Mouse (Mus musculus) stomach, embryonic 15.5 days (tissue): ENCODE measurements around the gene Apol8. TPM values are rescaled to one million over a fixed set of nuclear protein-coding genes. Genes with fewer than 3 reads are reported as not detected.

Experiments
- ATAC-seq: fragments of 200-750 bp; cut with Nextera tagmentation; 2 replicates; pipeline ENCODE4 v1.8.0; 2017; ENCODE audit warnings: low read depth, moderate number of reproducible peaks, moderate TSS enrichment; ENCODE audit not compliant: insufficient read depth, low FRiP score
- H3K27ac ChIP-seq: fragments of 300-500 bp; sonication (generic); 2 replicates; pipeline ENCODE4 v1.5.1; 2015; ENCODE audit warnings: mild to moderate bottlenecking, inconsistent platforms
- H3K27me3 ChIP-seq: fragments of 300-500 bp; sonication (generic); replicated peaks from 2 replicates; pipeline ENCODE4 v1.6.1; 2015; ENCODE audit warnings: inconsistent platforms
- H3K36me3 ChIP-seq: fragments of 300-500 bp; sonication (generic); 2 replicates; pipeline ENCODE4 v1.6.1; 2015; ENCODE audit warnings: inconsistent platforms
- H3K4me1 ChIP-seq: fragments of 300-500 bp; sonication (generic); 2 replicates; pipeline ENCODE4 v1.6.1; 2015; ENCODE audit warnings: inconsistent platforms
- H3K4me2 ChIP-seq: fragments of 300-500 bp; sonication (generic); 2 replicates; pipeline ENCODE4 v1.6.1; 2015; ENCODE audit warnings: mild to moderate bottlenecking, inconsistent platforms
- H3K4me3 ChIP-seq: fragments of 300-500 bp; sonication (generic); replicated peaks from 2 replicates; pipeline ENCODE4 v1.5.1; 2015; ENCODE audit warnings: inconsistent platforms
- H3K9ac ChIP-seq: fragments of 300-500 bp; sonication (generic); 2 replicates; pipeline ENCODE4 v1.6.1; 2015; ENCODE audit warnings: inconsistent platforms
- H3K9me3 ChIP-seq: fragments of 300-500 bp; sonication (generic); 2 replicates; pipeline ENCODE4 v1.6.1; 2016; ENCODE audit warnings: inconsistent platforms
- WGBS: fragments of 180-500 bp; shearing (Covaris S2); methylation state at CpG from one replicate; pipeline ENCODE4 v1.1.7; 2015; 5-methylcytosine and 5-hydroxymethylcytosine counted together
- polyA plus RNA-seq: library from polyadenylated mRNA; unstranded; fragments of >200 nt; fragmentation: Nextera tagmentation; extraction: Ambion mirVana; gene quantifications from 2 replicates; pipeline ENCODE4 v1.2.1, GENCODE M21; 2015

Gene Apol8
- 0.75 and 1.7 TPM in 2 replicates for polyA plus RNA-seq

DNA sequence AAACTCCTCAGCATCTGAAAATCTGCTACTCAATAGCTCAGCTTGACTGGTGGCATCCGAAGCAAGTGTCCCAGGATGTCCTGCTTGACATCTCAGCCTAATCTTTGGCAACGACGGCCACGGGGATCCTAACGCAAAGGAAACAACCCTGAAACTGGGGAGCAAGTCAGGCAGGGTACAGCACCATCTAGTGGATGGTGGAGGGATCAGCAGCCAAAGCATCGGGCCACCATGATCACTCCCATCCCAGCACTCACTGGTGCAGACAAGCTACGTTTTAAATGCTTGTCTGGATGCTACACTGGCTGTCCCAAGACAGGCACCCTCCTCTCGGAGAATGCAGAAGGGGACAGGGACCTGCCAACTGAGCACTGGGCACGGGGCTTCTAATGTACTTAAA is at the start of gene Apol8:
Gene Apol8 (minus strand): TSS at position 156 of the 400 bp plus-strand sequence.
- Histone ChIP-seq H3K27ac (no peak within 1 kb of the TSS), H3K9ac (no peak within 1 kb of the TSS), H3K9me3 (no peaks in the 10 kb centered on the region), H3K4me2 (no peak within 1 kb of the TSS), H3K4me1 (0 out of 2 replicates have a peak, but pooled peaks cover 2% of the 10 kb centered on the region), H3K36me3 (peaks cover 23% of the 10 kb centered on the region), H3K4me3 (no peak within 1 kb of the TSS), H3K27me3 (no peaks in the 10 kb centered on the region)
- ATAC-seq, result no peak
- WGBS, result 8% methylated on average over 9 of the region's 9 CpGs

DNA sequence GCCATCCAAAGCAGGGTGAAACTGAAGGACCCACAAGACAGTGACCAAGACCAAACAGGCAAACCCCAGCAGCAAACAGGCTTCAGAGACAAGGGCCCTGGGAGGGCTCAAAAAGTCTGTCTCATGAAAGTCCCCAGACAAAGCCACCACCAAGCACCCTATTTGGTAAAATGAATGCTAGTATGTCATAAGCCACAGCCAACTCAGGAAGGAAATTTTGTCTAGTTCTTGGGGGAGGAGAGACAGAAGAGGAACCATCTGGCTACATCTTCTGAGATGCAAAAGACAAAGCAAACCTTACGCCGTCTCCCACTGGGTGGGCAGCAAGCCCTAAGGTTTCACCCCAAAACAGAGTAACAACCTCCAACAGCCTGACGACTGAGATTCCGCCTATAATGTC is 48.9 kb upstream of the Apol8 start:
- peaks cover 25% of the 10 kb centered on the region for H3K4me1 ChIP-seq
- WGBS, result 75% methylated on average over 4 of the region's 4 CpGs
- no peak overlapping the region for H3K9ac ChIP-seq
- peaks cover 41% of the 10 kb centered on the region for H3K36me3 ChIP-seq
- ATAC-seq, result no peak
- no peak overlapping the region for H3K4me3 ChIP-seq
- no peaks in the 10 kb centered on the region for H3K9me3 ChIP-seq
- H3K27ac ChIP-seq, result no peak overlapping the region
- H3K27me3 ChIP-seq, result no peaks in the 10 kb centered on the region
- H3K4me2 ChIP-seq, result no peak overlapping the region

DNA sequence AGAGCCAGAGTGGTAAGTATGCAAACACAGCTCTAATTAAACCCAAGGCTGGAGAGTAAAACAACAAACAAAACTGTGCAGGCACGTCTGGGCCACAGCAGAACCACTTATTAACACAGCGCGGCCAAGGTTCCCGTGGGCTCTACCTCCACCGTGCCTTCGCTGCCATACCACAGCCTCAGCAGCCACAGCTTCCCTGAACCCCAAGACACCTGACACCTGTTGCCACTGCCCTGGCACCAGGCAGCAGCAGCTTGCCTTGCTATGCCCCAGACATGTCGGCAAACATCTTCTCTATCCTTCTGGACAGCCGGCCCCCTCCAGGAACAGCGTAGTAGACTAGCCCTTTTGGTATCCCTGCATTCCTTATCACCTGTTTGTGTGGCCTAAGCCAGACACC is 48.1 kb upstream of the Apol8 start:
- H3K9me3 ChIP-seq, result no peaks in the 10 kb centered on the region
- 82% methylated on average over 9 of the region's 9 CpGs for WGBS
- no peak overlapping the region for H3K27ac ChIP-seq
- H3K4me2 ChIP-seq, result no peak overlapping the region
- no peak for ATAC-seq
- peaks cover 41% of the 10 kb centered on the region for H3K36me3 ChIP-seq
- no peak overlapping the region for H3K9ac ChIP-seq
- no peaks in the 10 kb centered on the region for H3K27me3 ChIP-seq
- no peak overlapping the region for H3K4me3 ChIP-seq
- H3K4me1 ChIP-seq, result peaks cover 27% of the 10 kb centered on the region

DNA sequence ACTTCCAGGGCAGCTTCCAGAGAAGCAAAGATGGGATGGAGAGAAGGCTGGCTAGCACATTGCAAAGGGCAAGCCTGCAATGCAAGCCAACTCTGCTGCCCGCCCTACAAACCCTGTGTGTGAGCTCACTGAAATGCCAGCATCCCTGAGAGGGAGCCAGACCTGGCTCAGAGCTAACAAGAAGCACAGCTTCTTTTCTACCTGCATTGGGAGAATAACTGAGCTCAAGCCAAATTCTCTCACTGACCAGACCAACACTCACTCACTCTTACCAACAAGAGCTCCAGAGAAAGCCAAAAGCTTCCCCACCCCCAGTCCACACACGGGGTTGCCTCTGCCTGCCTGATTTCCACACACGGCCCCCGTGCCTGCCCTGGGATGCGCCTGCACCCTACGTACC is 47.7 kb upstream of the Apol8 start:
- H3K27ac ChIP-seq, result no peak overlapping the region
- ATAC-seq, result no peak
- no peak overlapping the region for H3K4me2 ChIP-seq
- WGBS, result 84% methylated on average over 6 of the region's 6 CpGs
- H3K4me1 ChIP-seq, result peaks cover 32% of the 10 kb centered on the region
- no peaks in the 10 kb centered on the region for H3K9me3 ChIP-seq
- H3K4me3 ChIP-seq, result no peak overlapping the region
- no peaks in the 10 kb centered on the region for H3K27me3 ChIP-seq
- peaks cover 41% of the 10 kb centered on the region for H3K36me3 ChIP-seq
- H3K9ac ChIP-seq, result no peak overlapping the region

DNA sequence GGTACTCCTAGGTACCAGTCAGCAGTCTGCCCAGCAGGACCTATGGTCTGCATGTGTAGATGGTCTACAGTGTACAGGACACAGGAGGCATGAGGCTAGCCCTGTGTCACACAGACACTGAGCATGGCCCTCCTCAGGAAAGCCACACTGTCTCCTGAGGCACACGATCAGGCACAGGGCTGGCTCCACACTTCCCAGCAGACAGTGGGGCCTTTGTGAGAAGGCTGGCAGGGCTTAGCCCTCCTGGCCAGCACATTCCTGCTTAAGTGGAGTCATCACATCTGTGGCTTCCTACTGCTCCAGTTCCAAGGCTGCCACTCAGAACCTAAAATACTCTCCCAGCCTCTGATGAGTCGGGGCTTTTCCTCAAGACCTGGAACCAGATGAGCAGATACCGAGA is 46.9 kb upstream of the Apol8 start:
- Histone ChIP-seq H3K9me3 (no peaks in the 10 kb centered on the region), H3K27me3 (no peaks in the 10 kb centered on the region), H3K9ac (no peak overlapping the region), H3K36me3 (peaks cover 36% of the 10 kb centered on the region), H3K4me2 (no peak overlapping the region), H3K27ac (peak overlapping the region; percentile 60), H3K4me3 (no peak overlapping the region), H3K4me1 (peaks cover 39% of the 10 kb centered on the region)
- WGBS, result 67% methylated on average over 3 of the region's 3 CpGs
- no peak for ATAC-seq

DNA sequence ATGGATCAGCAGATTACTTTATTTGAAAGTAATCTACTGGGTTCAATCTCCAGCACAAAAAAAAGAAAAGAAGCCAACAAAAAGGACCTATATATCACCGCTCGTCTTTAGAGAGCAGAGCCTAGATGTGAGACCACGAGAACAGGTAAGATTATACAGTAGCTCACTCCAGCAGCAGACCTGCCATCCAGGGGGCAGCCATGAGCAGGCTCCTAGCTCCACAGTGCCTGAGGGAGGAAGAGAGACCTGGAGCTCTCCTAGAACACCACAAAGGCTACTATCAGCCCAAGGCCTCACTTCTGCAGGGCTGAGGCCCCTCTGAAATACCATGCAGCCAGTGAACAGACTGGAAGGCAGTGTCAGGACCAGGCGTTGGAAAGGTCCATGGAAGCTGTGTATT is 46.2 kb upstream of the Apol8 start:
- Histone ChIP-seq H3K36me3 (peaks cover 36% of the 10 kb centered on the region), H3K4me3 (no peak overlapping the region), H3K9me3 (no peaks in the 10 kb centered on the region), H3K27me3 (no peaks in the 10 kb centered on the region), H3K27ac (peak overlapping the region; percentile 60; the same call in 1 of the 2 replicates), H3K4me2 (no peak overlapping the region), H3K4me1 (peaks cover 46% of the 10 kb centered on the region), H3K9ac (no peak overlapping the region)
- WGBS, result 74% methylated on average over 4 of the region's 4 CpGs
- no peak for ATAC-seq

DNA sequence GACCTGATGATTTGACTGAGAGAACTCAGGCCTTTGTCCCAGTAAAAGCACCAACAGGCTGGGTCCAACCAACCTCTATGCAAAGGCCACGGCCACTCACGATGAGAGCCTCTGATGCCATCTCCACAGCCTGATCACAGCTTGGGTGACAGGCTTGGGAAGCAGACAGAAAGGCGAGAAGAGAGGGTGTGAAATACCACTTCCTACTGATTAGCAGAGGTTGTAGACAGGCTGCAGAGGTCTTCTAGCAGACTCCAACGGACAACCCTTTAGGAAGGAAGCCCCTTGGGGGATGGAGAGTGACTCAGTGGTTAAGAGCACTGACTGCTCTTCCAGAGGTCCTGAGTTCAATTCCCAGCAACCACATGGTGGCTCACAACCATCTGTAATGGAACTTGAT is 44.4 kb upstream of the Apol8 start:
- Histone ChIP-seq H3K9ac (no peak overlapping the region), H3K9me3 (no peaks in the 10 kb centered on the region), H3K27ac (peak overlapping the region; percentile 94), H3K27me3 (no peaks in the 10 kb centered on the region), H3K4me3 (no peak overlapping the region), H3K4me2 (no peak overlapping the region), H3K4me1 (peaks cover 53% of the 10 kb centered on the region), H3K36me3 (peaks cover 39% of the 10 kb centered on the region)
- no peak for ATAC-seq
- WGBS, result 53% methylated on average over 4 of the region's 4 CpGs

DNA sequence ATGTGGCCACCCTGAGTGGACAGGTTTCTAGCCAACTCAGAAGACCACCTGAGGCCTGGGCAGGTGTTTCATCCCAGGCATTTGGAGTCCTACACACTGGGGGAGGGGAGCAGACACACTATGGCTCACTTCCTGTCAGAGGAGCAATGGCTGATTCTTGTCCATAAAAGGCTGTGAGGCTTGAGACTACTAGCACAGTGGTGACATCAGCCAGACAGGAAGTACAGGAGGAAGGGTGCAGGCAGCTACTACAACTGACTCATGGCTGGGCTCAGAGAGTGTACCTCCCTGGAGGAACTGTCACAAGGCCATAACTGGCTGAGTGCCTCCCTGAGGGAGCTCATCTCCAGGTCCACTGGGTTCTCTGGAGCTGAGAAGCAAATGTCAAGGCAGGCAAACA is 43.7 kb upstream of the Apol8 start:
- no peaks in the 10 kb centered on the region for H3K27me3 ChIP-seq
- ATAC-seq, result peak; percentile 40; the same call in 1 of the 2 replicates
- H3K9ac ChIP-seq, result no peak overlapping the region
- peaks cover 53% of the 10 kb centered on the region for H3K4me1 ChIP-seq
- peak overlapping the region; percentile 94 for H3K27ac ChIP-seq
- H3K4me2 ChIP-seq, result no peak overlapping the region
- peaks cover 40% of the 10 kb centered on the region for H3K36me3 ChIP-seq
- no peak overlapping the region for H3K4me3 ChIP-seq
- no peaks in the 10 kb centered on the region for H3K9me3 ChIP-seq

DNA sequence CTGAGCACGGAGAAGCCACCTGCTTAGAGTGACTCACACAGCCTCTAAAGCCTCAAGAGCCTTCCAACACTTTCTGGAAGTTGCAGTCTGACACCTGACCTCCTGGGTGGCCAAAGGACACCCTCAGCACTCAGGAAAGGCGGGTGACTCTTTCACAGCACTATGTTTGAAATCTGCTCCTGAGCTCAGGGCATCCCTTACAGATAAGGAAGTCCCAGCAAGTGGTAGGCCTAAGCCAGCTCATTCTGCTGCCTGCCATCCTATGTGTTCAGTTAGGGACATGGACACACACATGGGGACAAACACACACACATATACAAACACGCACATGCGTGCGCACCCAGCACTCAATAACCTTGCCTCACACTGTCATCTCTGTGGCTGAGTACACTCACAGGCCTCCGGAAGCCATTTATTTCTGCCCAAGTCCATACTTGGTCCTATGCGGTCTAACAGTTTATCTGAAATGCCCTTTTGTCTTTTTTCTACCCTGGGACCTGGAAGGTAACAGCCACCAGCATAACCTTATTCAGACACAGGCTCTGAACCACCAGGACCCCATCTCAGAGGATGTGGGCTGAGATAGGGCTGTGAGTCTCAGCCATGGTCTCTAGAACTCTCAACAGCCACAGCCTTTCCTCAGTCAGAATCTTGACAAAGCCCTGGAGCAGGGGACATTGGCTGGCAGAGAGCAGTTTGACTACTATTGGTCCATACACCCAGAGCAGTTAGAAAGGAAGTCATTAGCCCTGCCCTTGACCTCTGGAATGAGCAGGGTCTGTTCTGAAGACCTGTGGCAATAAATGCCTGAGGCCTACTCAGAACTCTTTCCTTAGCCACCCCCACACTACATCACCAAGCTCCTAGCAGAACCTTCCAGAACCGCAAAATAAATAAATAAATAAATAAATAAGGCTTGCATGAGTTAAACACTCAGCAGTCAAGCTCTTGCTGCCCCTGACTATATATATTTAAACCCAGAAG is 43.0 kb upstream of the Apol8 start:
- H3K4me1 ChIP-seq, result peaks cover 53% of the 10 kb centered on the region
- WGBS, result 77% methylated on average over 8 of the region's 8 CpGs

DNA sequence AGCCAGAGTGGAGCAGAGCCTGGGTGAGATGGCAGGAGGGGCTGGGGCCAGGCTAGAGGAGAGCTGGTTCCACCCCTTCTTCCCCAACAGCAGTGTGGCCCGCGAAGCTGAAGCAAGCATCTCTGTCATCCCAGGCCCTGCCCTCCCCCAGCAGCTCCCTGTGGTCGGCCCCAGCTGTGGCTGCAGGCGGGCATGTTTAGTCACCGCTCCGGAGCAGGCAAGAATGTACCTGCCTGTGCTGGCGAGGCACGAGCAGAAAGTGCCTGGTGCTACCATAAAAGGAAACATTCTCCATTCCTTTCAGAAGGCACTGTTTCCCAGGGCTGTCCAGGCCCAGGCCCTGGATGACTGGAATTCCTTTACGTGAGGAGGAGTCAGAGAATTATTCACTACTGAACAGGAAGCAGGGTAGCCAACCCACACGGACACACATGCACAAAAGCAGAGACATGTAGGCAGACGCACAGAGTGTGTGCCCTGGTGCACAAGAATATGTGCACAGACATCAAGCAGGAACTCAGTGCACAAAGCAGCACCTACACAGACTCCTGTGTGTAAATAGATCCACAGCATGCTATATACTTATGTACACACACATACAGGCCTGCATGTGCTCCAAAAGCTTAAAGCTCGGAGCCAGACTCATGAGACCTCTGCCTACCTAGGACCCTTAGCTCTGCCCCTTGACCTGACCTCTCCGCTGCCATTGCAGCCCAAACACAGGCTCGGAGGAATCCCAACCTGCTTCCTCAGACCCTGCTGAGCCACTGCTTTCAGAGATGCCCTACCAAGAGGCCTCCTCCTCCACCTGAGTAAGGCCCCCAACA is 42.1 kb upstream of the Apol8 start:
- H3K4me2 ChIP-seq, result peak overlapping the region; percentile 22
- H3K9ac ChIP-seq, result no peak overlapping the region

More for the DNA sequence above, 43.0 kb upstream of the Apol8 start:
- H3K27me3 ChIP-seq, result no peaks in the 10 kb centered on the region
- no peak overlapping the region for H3K9ac ChIP-seq
- peak overlapping the region; percentile 3; the same call in 1 of the 2 replicates for H3K4me2 ChIP-seq
- H3K9me3 ChIP-seq, result no peaks in the 10 kb centered on the region
- ATAC-seq, result no peak
- peaks cover 47% of the 10 kb centered on the region for H3K36me3 ChIP-seq
- H3K27ac ChIP-seq, result peak overlapping the region; percentile 94
- H3K4me3 ChIP-seq, result no peak overlapping the region

DNA sequence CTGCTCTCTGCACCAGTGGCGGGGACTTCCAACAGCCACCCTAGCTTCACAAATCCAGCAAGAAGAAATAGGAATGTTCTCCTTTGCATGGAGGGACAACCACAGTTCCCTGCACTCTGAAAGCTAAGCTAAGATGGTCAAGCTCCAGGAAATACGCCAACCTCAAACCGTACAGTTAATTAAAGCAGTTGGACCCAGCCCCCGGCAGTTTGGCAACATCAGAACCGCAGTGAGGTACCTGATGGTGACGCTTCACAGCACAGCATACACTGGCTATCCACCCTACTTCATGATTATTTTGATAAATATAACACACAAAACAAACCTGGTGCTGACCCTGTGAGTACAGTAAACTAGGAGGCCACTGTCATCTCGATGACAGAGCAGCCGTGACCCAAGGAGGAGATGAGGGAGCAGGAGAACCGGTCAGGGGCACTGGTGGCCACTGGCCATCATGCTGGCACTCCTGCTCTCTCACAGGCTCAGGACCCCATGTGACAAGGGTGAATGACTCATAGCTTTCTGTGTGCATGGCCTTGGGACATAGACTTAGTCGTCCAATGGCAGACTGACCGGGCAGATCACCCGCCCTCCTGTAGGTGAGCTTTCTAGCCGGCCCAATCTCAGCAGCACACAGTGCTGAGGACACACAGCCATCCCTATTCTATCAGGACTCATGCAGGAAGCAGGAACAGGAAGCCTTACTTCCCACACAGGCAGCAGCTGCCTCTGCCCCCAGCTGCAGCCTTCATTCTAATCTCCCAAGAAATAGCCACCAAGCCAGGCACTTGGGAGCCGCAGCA is 41.0 kb upstream of the Apol8 start:
- Histone ChIP-seq H3K27me3 (no peaks in the 10 kb centered on the region), H3K9ac (no peak overlapping the region), H3K9me3 (no peaks in the 10 kb centered on the region), H3K4me2 (no peak overlapping the region; the same call in 1 of the 2 replicates), H3K4me1 (peaks cover 48% of the 10 kb centered on the region), H3K27ac (peak overlapping the region; percentile 94), H3K36me3 (peaks cover 42% of the 10 kb centered on the region), H3K4me3 (no peak overlapping the region)
- 66% methylated on average over 14 of the region's 14 CpGs for WGBS
- ATAC-seq, result no peak

More for the DNA sequence above, 42.1 kb upstream of the Apol8 start:
- peak; percentile 79 for ATAC-seq
- H3K27me3 ChIP-seq, result no peaks in the 10 kb centered on the region
- peaks cover 53% of the 10 kb centered on the region for H3K4me1 ChIP-seq
- H3K9me3 ChIP-seq, result no peaks in the 10 kb centered on the region
- no peak overlapping the region for H3K4me3 ChIP-seq
- H3K27ac ChIP-seq, result peak overlapping the region; percentile 94
- peaks cover 48% of the 10 kb centered on the region for H3K36me3 ChIP-seq
- 10% methylated on average over 14 of the region's 14 CpGs for WGBS
